Mouse (Mus musculus): ENCODE measurements around the gene St3gal5.
A peak's percentile ranks its signal among the peaks of the same experiment; 100 is the strongest.
"Not testable (repeated sequence)": the region's sequence is repeated elsewhere in the genome, so short reads cannot be mapped to it uniquely, and the experiment has no call there.

St3gal5 gene

DNA sequence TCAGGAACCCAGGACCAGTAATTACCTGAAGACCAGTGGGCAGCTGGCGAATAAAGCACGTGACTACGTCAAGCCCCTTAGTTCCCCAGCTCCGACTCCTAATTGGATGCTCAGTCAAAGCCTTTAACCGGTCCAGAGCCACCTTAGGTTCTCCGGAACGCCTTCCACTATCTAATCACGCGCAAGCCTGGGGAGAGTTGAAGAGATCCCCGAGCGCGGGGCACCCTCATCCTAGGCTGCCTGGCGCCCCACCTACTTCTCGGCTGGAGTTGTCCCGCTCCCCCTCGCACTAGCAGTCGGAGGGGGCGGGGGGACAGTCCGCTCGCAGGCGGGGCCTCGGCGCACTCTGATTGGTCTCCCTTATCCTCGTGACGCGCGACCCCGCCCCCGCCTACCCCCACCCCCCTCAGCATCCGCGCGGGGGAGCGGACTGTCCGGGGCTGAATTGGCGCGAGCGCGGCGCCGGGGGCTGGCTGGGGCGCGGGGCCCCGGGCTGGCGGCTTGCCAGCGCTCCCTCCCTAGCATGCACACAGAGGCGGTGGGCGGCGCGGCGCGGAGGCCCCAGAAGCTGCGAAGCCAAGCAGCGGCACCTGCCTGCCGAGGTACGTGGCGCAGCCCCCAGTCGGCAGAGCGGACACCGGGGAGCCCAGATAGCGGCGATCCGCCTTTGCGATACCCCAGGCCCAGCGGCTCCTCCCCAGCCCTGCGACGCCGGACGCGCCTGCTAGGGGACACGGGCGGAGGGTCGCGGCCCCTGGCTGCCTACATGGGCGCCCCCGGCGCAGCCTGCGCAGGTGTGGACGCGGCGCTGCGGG, at the start of gene St3gal5:
St3gal5 (plus strand) TSS at position 412 of the 815 bp plus-strand sequence.
- DNase-seq (ENCODE audit: low read depth), result no peak

DNA sequence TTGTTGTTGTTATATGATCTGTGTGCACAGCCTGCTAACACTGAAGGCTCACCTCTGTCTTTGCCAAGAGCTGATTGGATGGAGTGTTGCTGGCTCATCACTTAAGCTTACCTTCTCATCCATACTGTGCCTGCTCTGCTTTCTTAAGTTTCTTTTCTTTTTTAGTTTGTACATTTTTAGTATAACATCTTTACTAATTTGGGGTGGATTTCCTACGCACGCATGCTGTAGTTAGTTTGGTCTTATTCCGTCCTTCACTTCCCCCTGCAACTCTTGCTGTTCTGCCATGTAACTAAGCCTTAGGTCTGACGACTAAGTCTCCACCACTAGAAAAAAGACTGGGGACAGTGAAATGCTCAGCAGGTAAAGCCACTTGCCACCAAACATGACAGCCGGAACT, 48.7 kb upstream of the St3gal5 start:
- DNase-seq (ENCODE audit: low read depth), result no peak

DNA sequence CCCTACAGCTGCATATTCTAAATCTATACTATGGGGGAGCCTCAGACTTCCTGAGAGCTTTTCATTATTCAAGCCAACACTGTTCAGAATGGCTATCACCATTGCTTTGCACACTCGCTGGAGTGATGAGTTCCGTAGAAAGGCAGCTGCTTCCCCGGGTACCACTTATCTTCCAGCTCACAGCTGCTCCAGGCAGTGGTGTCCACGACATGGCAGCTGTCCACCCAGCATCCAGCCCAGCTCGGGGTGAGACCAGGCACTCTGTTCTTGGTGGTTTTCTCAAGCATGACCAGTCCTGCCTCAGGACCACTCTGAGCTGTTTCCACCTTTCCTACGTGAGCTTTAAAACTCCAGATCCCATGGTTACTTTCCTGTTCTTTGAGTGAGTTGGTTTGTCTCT, 47.5 kb upstream of the St3gal5 start:
- DNase-seq (ENCODE audit: low read depth), result no peak

DNA sequence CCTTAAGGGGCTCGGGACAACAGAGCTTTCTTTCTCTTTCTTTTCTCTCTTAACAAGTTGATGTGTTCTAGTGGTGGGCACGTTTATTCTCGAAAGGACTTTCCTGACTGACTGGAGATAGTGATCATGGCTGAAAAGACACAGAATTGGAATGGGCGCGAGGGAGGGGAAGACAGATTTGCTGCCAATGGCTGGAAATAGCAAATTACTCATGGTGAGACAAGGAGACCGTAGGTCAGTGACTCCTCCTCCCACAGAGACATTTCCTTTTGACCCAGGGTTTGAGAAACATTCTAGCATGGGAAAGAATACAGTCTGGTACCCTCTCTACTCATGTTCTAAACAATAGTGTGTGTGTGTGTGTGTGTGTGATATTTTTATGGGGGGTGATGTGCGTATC, 46.6 kb upstream of the St3gal5 start:
- DNase-seq (ENCODE audit: low read depth), result peak; percentile 18

DNA sequence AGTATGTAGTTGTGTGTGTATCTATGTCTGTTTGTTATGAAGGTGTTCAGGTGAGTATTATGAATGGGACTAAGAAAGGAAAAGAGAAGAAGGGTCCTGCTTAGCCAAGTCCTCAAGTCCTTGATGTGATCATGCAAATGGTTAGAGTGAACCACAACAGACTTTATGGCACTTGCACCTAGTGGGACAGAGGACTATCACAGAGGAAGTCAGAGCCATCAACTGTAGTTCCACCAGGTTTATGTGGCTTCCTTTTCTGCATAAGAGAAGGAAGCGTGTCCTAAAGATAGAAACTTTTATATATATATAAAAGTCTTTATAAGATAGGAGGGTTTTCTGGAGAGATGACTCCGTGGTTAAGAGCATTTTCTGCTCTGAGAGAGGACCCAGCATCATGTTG, 46.1 kb upstream of the St3gal5 start:
- no peak for DNase-seq (ENCODE audit: low read depth)

DNA sequence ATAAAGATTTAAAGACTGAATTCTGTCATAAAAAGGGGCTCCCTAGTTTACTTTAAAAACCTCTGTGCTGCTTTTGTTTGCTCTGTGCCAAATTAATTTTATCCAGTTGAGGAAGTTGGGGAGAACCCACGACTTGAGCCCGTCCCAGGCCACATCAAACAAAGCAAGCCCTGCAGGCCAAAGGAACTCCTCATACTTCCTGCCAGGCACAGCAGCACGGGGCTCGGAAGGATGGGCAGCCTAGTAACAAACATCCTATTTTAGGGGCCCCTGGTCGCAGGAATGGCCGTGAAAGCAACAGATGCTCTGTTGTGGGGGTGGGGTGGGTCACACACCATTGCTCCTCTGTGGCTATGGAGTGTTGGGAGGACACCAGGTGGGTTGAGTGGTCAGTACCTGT, 45.6 kb upstream of the St3gal5 start:
- no peak for DNase-seq (ENCODE audit: low read depth)

DNA sequence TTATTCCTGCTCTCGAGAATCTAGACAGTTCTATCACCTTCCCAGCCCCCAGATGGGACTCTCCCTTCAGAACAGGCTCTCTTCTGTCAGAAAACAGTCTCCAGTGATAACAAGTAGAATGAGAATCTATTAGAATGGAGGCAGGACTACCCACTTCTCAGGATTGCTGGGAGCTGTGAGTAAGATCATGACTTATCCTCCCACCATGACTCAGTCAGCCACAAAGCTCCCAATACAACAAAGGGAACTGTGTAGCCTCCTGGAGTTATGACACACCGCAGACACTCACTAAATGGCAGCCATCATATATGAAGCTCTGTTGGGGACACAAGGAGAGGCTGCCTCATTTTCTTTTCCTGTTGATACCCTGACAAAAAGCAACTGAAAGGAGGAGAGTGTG, 40.8 kb upstream of the St3gal5 start:
- peak; percentile 69 for DNase-seq (ENCODE audit: low read depth)

DNA sequence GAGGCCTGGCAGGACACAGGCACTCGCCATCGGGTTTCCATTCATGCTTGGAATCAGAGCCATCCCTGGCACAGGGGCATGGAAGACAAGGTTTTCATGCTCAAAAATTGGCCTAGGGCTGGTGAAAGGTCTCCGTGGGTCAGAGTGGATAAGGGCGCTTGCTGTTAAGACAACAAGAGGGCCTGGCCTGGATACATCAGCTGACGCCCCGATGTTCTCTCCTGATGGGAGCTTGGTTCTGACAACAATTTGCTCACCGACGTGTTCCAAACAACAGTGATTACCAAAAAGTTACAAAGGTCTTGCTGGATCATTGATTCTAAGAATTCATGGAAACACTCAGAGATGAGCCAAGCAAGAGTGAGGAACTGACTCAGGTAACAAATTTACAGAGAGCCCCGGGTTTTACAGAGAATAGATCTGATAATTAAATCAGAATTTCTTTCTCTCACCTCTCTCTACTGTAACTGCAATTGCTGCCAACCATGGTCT, 38.9 kb upstream of the St3gal5 start:
- no peak for DNase-seq (ENCODE audit: low read depth)

DNA sequence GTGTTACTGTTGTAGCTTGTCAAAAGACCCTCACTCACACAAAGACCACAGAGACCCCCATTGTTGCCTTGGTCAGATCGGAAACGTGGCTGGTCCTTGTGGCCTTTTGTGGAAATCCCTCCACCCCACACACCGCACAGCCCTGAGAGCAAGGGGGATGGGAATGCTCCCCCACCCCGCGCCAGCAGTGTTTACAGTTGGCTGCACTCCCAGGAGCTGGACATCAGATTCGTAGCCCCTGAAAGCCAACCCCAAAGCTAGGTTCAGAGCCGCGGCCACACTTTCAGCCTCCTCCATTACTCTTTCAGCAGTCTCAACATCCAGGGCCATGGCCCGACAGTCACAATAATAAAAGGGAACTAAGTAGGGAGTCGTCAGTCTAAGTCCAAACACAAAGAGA, 36.7 kb upstream of the St3gal5 start:
- DNase-seq (ENCODE audit: low read depth), result not testable (repeated sequence)

DNA sequence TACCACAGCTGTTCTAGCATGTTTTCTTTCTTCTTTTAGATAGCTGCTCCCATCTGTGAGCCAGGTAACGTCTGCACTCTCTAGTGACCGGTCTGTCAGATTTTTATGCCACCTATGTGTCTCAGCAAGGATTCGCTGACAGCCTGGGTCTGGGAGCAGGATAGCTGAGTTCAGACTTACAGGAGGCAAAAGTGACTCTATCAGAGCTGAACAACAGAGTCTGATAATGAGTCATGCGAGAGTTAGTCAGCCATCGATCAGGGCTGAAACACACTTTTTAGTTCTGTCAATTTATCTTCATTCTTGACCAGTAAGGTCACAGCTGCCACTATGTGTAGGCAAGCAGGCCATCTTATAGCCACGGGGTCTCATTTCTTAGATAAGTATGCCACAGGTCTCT, 33.7 kb upstream of the St3gal5 start:
- peak; percentile 27 for DNase-seq (ENCODE audit: low read depth)

DNA sequence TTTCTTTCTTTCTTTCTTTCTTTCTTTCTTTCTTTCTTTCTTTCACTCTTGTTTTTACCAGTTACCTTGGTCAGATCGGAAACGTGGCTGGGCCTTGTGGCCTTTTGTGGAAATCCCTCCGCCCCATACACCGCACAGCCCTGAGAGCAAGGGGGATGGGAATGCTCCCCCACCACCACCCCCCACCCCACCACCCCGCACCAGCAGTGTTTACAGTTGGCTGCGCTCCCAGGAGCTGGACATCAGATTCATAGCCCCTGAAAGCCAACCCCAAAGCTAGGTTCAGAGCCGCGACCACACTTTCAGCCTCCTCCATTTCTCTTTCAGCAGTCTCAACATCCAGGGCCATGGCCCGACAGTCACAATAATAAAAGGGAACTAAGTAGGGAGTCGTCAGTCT, 31.4 kb upstream of the St3gal5 start:
- DNase-seq (ENCODE audit: low read depth), result no peak

DNA sequence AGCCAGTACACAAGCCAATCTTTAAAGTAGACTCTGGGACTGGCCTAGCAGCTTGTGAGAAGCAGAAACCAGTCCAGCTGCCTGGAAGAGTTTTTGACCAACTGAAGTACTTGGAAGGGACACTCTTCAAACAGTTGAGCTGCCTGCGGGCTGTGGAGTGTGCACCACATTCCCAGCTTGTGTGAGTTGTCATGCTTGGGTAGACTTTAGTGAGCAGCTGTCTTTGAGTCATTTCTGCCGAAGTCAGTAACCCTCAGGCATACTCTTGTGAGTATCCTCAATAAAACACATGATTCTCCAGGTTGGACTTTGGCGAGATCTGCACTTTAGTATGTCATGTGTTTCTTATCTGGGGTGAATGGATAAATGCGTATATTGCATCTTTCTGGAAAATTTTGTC, 29.0 kb upstream of the St3gal5 start:
- DNase-seq (ENCODE audit: low read depth), result no peak

DNA sequence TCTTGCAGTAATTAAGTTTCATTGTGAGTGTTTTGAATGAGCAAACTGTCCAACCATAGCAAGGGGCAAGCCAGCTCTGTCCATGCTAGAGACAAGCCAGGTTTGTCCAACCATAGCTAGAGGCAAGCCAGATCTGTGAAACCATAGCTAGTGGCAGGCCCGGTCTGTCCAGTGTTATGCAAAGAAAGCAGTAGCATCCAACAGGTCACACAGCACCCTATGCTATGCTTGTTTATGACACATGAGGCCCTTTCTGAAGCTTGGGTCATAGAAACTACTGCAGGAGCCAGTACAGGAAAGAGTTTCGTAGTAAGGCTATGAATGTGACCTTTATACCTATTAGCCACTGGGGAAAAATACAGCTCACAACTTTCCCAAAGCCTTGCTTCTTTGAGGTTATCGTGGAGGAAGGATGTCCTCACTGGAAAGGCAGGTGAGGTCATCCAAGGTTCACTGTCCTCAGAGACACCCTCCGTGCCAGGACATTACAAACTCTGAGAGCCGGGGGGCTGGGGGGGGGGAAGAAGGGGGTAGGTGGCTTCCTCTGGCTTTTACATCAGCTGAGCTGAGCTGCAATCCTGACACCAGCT, 26.0 kb upstream of the St3gal5 start:
- DNase-seq (ENCODE audit: low read depth), result no peak

DNA sequence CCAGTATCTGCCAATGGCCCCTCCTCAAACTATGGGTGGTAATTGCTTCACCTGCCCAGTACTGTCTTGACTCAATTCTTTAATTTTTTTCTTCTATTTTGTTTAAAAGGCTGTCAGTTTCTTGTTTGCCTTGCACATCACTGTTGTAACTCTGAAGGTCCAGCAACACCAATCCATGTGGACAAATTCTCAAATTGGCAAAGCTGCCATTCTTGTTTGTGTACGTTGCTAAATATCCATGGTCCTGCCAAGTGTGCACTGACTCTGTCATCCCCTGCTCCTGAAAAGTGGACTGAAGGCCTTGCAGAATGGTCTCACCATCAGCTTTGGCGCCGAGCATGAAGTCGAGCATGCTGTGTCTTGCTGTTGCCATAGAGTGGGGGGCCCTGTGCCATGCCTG, 23.6 kb upstream of the St3gal5 start:
- DNase-seq (ENCODE audit: low read depth), result no peak

DNA sequence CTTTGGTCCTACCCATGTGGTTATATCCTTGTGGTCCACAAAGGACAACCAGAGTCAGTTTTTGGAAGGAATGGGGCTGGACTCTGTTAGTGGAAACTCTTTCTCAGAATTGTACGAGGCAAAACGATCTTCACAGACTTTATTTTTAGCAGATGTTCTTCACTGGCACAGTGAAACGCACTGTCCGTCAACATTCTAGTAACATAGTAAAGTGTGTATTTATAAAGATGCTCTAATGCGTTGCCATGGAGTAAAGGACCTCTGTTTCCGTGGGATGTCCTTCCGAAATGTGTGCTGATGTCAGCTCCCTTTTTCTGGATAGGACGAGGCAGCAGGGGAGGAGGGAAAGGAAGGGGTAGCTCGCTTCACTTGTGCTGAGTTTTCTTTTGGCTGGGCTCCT, 20.9 kb upstream of the St3gal5 start:
- DNase-seq (ENCODE audit: low read depth), result no peak

DNA sequence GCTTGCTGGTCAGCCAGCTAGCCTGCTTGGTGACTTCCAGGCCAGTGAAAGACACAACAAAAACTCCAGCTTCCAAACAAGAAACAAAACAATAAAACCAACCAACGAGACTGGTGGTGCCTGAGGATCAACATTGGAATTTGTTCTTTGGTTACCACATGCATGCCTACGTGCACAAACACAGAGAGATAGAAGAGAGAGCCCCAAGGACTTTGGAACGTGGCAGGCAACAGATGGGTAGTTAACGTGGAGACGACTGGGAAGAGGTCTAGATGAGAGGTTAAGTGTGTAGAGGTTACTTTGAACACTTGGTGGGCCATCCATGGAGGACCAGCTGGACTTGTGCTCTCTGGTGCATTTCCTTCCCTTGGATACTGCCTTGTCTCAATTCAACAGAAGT, 19.2 kb upstream of the St3gal5 start:
- DNase-seq (ENCODE audit: low read depth), result no peak

DNA sequence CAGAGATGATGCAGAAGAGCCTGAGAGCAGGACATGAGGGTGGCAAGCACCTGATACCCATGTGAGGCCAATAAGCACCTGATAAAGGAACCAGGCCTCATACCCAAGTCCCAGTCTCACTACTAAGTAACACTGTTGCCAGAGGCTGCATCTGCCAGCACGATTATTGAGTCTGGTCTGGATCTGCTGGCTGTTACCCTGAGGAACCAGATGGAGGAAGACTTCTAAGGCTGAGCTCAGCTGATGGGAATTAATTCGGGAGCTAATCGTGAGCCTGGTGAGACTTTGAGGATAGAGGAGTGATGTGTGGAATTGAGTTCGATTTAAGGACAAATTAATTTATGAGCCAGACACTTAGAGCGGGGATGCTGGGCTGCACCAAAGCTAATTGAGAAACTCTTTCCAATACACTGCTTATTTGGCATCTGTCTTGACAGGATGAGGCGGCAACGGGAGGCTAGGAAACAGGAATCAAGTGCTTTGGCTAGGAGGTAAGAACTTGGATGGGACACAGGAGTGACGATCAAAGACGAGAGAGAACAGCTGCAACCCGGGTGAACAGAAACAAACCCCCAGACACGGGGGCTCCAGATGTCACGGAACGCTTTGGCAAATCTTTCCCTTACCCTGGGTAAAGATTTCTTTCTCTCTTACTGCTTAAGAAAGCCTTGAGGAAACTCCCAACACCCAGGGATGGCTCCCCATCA, 15.9 kb upstream of the St3gal5 start:
- DNase-seq (ENCODE audit: low read depth), result no peak

DNA sequence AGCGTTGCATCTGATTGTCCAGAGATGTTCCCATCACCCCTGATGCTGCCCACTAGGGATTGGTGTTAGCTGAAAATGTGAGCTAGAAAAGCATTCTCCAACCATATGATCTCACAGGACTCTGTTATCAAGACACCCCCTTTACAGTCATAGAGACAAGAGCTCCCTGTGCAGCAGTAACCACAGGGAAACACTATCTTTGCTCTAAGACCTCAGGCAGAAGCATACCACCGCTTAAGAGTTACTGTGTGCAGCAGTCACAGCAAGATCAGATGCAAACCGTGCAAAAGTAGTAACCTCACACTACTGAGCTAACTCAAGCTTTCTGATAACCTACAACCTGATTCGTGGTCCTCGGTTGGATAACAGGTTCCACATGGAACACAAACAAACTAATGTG, 10.0 kb upstream of the St3gal5 start:
- DNase-seq (ENCODE audit: low read depth), result no peak

DNA sequence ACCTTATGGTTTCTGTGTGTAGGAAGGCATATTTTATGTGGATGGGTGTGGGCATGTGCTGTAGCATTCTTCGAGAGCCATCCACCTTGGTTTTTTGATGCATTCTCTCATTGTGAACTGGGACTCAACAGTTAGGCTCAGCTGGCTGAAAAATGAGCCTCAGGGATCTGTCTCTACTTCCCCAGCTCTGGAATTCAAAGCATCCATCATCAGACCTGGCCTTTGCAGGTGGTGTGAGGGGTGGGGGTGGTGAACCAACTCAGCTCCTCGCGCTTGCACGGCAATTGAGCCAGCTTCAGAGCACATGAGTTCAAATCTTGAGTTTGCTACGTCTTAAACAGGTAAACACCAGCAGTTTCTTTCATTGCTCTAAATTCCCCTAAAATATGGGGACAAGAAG, 7.5 kb upstream of the St3gal5 start:
- DNase-seq (ENCODE audit: low read depth), result no peak

DNA sequence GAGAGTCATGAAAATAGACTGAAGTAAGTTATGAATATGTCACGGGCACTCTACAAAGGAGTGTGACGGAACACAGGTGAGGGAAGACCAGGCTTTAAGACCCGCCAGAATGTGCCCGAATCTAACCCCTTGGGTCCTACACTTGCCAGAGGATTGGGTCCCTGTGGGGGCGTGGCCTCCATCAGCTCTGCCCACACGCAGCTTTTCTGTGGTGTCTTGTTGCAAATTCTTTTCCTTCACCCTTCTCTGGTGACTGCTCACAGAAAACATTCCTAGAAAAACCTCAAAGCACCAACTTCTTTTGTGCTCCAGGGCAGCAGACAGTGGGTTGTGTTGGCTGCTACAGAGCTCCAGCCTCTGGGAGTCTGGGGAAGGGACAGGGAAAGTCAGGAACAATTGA, 6.4 kb upstream of the St3gal5 start:
- no peak for DNase-seq (ENCODE audit: low read depth)

DNA sequence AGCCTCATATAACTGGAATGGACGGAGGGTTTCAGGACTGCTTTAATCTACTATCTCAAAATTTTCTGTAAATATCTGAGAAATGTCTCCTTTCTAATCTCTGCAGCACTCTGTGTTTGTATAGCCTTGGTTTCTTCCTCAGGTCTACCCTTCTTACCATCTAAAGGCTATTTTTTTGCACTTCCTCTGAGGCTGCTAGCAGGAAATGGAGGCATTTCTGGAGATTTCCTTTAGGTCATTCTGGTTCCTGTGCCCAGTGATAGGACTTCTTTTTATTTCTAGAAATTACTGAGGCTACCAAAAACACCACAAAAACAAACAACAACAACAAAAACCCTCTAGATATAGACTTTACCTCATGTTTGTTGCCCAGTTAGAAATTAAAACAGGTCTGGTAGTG, 4.3 kb upstream of the St3gal5 start:
- DNase-seq (ENCODE audit: low read depth), result no peak

DNA sequence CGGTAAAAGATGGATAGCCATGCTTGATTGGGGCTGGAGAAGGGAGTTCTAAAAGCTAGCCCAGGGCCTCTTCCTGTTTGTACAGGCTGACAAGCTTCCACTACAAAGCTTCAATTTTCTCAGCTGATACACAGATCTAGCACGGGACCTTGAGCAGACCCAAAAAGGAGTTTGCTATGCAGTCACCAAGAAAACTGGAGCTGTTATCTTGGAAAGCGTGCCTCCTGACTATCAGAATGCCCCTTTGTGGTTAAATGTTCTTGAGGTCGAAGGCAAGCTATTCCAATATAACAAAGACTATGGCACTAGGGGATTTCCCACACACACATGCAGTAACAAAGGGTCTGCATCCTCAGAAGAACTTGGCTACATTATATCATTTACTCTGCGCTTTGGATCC, 1.2 kb upstream of the St3gal5 start:
- no peak for DNase-seq (ENCODE audit: low read depth)

DNA sequence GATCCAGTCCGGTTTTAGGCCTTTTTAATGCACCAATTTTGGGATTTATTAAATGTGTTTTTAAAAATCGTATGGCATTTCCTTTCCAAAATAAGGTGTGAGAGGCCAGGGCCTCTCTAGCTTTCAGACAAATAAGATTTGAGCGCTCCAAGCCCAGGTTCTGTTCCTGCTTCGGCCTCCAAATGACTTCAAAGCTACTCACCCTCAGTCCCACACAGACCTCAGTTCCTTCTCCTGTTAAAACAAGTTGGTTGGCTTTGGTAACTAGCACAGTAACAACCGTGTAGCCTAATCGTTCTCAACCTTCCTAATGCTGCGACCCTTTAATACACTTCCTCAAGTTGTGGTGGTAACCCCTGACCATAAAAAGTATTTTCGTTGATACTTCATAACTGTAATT, 723 bp upstream of the St3gal5 start:
- DNase-seq (ENCODE audit: low read depth), result no peak
